Mouse (Mus musculus) frontal cortex, postnatal 25 days (tissue): ENCODE results near the gene Dcbld2.

Source experiments
- DNase-seq, 2 experiments: peaks; one replicate each; pipeline ENCODE4 v3.0.0; 2022; ENCODE audit warnings: low spot score in 2 of 2

The Dcbld2 gene

DNA sequence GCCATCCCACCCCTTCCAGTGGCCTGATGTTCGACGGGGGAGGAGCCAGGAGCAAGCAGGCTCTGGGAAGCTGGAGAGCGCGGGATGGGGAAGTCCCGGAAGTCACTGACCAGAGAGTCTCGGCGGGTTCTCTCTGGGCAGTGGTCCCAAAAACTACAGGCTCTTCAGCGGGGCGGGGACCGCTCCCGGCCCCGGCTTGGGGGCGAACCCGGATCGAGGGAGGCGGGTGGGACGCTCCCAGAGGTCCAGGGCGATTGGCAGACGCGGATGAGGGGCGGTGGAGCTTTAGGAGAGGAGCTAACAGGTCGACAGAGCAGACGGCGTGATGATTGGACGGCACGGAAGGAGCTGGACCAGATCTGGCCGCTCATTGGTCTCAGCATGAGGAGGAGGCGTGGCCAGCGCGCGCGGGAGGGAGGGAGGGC is at the start of gene Dcbld2:
Dcbld2 (plus strand) TSS at position 382 of the 425 bp plus-strand sequence.
- peak; percentile 83 to 93 for DNase-seq

DNA sequence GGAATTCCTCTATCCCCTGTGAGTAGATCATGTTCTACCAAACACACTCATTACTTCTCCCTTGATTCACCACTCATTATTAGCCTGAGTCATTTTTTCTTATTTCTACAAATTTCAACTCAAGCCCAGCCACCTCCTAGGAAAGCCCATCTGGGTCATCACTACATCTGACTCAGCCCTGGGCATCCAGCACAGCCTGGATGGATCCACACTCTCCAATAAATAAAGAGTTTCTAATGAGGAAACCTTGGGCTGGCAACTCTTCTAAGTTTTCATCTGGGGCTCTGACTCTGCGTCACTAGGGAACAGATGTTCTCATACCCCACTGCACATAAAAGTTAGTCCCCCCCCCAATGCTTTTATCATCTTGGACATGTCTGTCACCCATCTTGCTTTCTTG is 31.1 kb upstream of the Dcbld2 start:
- no peak for DNase-seq

DNA sequence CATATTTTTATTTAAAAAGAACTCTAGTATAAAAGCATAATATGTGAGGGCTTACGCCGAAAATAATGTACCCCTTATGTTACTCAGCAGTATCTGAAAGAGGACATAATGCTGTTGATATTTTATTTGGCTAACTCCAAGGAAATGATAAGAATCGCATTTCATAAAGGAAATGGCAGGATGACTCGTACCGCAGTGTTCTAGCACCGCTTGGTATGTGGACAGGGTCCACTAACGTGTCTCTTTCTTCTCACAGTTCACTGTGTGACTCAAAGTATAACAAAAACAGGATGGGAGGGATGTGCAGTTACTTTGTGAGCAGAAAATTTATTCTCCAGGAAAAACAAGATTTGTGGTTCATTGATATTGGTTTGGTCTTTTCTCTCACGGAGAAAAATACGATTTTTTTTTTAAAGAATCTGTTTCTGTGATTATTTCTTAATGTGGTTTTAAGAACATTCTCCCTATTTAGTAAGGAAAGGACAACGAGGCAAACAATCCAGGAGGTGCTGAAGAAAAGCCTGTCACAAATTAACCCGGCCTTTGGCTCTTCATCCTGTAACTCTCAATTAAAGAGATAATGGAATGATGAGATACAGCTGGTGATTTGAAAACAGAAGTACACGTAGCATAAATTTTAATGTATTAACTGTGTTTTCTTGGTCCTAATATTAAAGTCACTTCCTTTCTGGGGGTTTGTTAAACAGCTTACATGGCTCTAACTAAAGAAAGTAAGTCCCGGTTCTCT is 30.3 kb upstream of the Dcbld2 start:
- DNase-seq = no peak

DNA sequence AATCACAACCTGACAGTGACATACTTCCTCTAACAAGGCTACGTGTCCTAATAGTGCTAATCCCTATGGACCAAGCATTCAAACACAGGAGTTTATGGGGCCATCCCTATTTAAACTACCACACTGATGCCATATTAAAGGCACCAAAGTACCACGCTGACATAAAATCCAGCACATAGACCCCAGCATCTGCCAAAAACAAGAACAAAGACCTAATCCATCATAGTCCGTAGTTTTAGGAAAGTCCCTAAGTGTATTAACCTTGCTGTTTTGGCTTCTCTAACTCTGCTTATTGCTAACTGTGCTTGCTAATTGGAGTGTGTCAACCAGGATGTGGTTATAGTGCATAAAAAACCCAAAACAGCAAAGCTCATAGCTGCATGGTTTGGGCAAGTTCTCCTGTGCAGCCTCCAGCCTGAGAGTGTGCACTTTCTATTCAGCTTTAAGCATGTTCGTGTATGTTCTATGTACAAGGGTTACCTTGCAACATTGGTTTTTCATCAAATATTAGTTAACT is 21.9 kb upstream of the Dcbld2 start:
- no peak for DNase-seq

DNA sequence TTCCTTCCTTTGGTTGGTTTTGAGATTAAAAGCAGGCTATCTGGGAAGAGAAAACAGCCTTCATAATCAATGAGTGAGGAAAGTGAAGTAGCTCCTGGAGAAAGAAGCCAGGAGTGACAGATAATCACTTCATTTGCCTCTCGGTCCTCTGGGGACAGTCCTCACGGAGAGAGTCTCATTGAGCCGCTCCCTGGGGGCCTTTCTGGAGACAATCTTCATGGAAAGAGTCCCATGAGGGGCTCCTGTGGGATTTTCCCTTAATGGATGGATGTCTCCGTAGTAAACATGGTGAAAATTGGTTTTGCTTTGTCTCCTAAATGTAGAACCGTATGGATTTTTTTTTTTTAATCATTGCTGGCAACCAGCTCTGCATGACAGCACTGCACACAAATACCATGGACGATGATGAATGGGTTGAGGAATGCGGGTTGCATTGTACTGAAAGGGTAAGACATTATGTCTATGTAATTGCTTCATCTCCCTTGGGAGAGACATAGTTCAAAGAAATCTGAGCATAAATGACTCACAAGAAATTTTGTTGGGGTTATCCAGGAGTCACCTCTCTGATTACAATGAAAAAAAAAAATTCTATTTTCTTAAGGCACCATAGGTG is 19.0 kb upstream of the Dcbld2 start:
- no peak for DNase-seq

DNA sequence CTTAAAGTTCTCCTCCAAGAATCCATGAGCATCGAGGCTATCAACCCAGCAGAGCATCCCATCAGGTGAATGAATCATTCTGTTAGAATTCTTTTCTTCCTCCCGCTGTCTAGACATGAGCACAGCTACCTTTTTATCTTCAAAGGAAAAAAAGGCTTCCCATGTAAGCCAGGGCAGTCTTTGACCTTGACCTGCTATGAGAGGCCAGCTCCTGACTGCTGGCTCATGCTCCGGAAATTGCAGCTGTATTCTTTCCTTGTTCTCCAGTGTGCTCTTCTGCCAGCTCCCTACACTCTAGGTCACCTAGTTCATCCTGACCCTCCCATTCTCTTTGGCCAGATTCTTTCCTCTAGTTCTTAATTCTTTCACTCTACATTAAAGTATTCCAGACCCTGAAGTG is 15.2 kb upstream of the Dcbld2 start:
- DNase-seq = no peak

DNA sequence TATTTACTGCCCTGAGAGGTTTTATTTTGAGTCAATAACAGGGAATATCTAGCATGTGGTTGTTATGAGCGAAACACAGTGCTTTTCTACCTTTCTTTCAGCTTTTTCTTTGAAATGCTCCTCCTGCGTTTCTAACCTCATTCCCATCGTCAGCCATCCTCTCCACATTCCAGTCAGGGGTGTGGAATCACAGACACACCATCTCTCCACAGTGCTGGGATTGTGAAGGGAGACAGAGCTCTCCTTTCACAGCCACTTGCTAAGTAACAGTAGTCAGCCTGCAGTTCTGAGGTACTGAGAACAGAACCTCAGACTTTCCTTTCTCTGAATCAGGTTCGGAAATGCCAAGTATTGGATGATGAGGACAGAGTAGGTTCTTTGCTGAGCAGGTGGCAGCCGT is 14.1 kb upstream of the Dcbld2 start:
- DNase-seq = no peak

DNA sequence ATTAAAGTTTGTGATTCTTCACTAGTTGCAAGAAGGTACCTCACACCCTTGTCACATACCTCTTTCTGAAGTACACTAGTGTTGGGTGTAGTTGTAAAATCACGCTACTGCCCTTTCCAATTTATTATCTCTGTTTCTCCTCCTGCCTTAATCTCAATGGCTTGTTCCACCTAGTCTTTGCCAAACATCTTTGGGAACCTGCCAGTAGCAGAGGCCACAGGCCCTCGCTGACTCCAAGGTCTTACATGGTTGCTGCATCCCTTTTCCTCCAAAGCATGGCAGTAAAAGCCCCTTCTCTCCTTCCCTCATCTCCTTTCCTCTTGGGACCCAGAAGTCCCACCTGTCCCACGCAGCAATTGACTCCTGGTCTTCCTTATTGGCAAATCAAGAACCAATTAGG is 9.6 kb upstream of the Dcbld2 start:
- DNase-seq = no peak

DNA sequence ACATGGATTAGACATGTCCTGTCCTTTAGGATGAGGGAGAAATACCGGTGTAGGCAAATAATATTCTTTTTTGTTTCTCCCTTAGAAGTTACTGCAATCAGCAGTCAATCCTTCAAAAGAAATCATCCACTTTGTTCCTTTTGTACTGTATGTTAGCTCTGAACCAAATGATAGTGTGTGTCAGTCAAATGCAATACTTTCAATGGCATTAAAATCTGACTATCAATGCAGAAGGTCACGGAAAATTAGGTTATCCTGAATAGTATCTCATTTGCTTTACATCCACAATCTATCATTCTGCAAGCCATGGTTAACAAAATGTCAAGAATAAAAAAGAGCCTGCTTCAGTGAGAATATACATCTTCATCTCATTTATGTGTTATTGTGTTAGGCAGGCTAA is 7.2 kb upstream of the Dcbld2 start:
- no peak for DNase-seq

DNA sequence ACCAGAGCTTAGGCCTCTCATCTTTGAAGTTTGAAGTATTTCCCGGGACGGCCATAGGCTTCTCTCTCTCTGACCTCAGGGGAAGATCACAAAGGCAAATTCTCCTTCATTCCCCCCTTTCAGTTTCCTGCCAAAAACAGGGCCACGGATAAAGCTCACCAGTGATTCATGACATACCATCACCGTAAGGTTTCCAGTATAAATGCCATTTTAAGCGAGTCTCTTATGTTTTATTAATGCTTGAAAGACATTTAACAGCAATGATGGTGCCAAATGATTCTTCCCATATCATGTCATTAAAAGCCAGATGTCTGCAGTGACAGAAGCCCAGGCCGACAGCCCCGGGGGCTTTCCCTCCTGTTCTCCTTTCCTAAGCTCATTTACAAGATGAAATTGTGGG is 3.6 kb upstream of the Dcbld2 start:
- no peak for DNase-seq

DNA sequence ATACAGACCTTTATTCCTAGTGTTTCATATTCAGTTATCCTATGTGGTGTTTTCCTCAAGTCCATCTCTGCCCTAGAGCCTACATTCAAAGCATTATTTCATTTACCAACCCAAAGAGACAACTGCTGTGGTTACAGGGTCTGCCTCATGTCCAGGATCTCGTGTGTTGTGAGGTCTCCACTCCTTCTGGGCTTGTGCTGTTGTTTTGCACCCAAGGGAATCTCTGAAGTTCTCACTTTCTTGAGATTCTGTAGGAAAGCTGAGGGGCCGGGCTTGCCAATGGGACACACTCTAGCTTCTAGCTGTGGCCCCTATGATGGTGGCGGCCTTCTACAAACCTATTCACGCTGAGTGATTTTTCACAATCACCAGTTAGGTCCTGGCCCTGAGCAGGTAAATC is 3.0 kb upstream of the Dcbld2 start:
- DNase-seq = no peak

DNA sequence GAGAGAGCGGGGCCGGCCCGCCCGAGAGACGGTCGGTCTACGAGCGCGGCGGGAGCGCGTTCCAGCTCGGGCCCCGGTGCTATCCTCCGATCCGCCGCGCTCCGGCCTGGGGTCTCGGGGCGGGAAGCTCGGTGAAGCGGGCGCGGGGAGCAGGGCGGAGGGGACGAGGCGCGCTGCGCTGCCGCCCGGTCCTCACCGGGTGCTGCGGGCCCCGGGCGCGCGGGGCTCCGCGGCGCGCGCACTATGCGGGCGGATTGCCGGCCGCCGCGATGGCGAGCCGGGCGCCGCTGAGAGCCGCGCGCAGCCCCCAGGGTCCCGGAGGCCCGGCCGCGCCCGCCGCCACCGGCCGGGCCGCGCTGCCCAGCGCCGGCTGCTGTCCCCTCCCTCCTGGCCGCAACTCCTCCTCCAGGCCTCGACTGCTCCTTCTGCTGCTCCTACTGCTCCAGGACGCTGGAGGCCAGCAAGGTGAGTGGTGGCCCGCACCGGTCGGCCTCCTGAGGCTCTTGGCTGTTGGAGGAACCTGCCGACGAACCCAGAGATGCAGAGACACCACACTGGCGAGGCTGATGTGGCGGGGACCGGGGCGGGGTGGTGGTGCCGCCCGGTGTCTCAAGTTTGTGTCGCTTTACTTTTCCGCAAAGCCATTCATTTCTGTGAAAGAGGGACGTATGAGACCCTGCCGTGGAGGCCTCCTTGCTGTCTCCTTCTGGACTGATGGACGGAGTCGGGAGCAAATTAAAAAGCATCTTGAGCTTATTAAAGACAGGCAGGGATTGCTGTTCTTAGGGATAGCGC is 441 bp downstream of the Dcbld2 start:
- DNase-seq = peak; percentile 17 to 23

DNA sequence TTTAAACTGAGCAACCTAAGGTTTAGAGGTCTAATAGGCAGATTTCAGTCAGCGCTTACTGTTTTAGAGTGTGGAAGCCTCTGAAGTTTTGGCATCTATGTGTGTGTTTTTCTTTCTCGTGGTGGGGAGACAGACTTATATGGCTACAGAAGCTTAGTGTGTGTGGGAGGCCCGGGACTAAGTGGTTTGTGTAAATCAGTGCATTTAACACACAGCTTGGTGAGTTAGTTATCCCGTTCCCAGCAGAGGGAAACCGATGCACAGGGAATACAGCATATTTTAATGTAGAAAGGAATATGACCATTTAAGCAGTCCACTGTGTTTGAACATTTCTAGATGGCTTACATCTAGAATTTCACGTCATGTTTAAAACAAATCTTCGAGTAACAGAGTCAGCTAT is 1.6 kb downstream of the Dcbld2 start:
- no peak for DNase-seq

DNA sequence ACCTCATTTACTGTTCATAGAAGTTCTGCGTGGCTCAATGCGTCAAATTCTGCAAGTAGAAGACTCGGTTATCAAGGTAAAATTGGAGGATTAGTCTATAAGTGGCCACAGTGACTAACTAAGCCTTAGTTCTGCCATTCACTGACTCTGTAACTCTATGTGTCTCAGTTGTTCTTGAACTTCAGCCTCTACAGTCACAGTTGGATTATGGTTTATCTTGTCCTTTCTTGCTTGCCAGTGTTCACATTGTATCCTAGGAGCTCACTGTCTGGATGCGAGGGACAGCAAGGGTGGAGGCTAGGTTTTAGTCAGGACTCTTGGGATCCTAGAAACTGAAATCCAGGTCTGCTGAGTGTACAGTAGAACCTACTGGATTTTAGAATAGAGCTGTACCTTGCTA is 6.6 kb downstream of the Dcbld2 start:
- DNase-seq = no peak

DNA sequence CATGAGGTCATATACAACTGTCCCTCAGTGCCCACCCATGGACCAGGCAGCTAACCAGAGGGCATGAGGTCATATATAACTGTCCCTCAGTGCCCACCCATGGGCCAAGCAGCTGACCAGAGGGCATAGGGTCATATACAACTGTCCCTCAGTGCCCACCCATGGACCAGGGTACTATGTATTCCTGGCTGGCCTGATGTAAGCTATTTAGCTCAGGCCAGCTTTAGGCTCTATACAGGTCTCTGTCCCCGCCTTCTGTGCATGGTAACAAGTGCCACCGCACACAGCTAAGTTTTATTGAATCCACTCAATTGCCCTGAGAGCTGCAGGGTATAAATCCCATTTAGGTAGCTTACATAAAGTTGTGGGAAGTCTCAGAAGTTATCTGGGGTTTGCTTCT is 7.3 kb downstream of the Dcbld2 start:
- DNase-seq = no peak

DNA sequence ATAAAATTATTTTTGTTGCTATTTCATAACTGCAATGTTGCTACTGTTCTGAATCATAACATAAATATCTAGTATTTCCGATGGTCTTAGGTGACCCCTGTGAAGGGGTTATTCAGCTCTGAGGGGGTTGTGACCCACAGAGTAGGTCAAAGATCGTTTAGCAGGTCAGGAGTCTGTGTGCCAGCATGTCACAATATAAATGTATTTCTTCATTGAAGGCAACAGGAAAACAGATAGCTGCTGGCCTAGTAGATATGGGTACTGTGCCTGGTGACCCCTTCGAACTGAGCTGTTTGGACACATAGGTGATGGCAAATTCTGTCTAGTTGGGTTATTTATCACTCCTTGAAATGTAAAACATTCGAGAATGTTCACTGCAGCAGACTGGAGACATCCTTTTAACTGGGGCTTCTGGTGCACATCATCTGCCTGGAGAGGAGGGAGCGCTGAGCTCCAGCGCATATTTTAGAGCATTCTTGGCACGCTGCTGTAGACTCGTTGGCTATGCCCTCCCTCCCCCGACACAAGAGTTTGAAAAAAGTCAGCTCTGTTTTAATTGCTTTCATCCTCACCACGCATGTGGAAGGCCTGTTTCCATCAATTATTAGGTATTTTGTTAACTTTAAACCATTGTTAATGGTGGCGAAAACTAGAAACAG is 13.6 kb downstream of the Dcbld2 start:
- no peak for DNase-seq

DNA sequence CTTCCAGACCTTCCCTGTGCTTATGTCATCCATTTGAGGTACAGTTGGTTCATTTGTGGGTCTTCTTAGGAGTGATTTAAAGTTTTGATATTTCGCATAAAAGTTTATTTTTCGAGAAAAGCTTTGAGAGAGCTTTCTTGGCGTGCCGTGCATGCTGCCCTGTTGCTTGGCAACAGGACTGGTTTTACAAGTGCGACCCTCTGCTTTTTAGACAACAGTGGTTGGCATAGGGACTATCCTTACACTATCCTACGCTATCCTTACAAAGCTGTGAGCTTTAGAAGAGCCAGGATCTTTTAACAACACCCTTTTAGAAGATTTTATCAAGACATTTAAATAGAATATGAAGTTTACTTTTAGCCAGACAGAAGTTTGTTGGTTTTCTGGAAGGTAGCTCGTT is 22.0 kb downstream of the Dcbld2 start:
- no peak for DNase-seq

DNA sequence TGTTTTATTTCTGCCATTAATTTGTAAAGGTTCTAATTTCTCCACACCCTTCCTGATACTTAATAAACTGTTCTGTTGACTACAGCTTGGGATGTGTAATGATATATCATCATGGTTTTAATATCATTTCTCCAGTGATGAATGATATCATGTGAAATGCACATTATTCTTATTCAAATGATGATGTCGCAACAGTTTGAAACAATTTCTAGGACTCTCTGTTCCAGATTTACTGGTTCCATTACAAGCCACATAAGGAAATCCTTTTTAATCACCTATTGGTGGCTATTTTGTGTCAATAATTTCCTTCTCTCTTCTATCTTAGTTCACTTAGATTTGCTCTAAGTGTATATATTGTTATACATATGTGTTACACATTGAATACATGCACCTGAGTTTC is 24.1 kb downstream of the Dcbld2 start:
- DNase-seq = no peak

DNA sequence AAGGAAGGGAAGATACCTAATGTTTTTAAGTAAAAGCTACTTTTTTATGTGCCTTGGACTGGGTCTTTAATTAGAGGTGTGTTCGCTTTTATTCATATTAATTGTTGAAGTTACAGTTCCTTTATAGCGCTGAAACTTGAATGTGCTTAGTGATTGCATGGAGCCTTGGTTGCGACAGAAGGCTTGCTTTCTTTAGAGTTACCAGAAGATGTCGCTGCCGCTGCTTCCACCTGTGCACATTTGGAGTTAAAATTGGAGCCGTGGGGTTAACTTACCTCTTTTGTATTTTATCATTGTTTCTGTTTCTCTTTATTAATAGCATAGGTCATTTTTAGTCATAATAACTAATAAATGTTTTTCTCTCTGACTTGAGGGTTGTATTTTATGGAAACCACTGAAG is 36.5 kb downstream of the Dcbld2 start:
- DNase-seq = no peak

DNA sequence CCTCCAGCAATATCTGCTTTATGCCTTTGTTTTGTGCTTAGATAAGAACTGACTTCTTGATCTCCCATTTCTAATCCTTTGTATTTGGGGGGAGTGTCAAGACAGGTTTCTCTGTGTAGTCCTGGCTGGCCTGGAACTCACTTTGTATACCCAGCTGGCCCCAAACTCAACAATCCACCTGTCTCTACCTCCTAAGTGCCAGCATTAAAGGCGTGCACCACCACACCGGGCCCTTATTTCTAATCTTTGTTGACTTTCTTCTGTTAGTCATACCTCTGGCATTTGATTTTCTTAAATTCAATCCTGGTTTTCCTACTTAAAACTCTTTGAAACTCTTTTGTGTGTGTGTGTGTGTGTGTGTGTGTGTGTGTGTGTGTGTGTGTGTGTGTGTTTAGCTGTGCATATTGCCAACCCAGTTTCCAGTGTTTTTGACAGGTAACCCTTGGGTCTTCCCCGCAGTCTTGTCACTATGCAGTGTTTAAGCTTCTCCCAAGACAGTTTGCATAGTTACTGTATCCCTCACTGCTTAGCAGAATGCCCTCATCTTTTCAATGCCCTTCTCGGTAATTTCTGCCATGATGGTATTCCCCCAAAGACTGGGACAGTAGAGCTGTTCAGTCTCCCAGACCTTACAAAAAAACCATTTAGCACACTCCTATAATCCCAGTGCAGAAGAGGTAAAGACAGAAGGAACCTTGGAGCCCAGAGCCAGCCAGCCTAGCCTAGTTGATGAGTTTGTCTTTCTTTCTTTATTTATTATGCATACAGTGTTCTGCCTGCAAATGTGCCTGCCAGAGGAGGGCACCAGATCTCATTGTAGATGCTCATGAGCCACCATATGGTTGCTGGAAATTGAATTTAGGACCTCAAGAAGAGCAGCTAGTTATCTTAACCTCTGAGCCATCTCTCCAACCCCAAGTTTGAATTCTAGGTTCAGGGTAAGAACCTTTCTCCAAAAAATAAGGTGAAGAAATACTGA is 38.3 kb downstream of the Dcbld2 start:
- DNase-seq = no peak

DNA sequence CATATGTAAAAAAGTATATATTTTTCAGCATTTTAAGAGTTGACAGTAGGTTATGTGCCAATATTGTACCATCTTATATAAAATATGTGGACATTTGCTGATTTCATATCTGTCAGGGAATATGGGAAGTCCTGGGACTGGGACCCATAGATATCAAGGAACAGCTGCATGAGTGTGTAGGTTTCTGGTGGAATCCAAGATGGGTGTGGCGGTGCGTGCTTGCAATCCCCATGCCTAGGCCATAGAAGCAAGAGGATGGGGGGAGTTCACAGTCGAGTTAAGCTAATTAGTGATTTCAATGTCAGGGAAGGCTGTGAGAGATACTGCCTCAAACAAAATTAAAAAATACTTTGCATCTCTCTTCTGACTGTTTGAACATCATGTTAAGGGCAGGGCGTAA is 40.8 kb downstream of the Dcbld2 start:
- DNase-seq = no peak
